Mouse (Mus musculus): ENCODE measurements around the gene Sesn1. TPM values are rescaled to one million over a fixed set of nuclear protein-coding genes. Genes with fewer than 3 reads are reported as not detected.
A peak's percentile ranks its signal among the peaks of the same experiment; 100 is the strongest.

Sesn1 gene
- polyA plus RNA-seq (2015; fragmentation: Nextera tagmentation; extraction: Ambion mirVana): 47.6 and 53.8 TPM in 2 replicates

DNA sequence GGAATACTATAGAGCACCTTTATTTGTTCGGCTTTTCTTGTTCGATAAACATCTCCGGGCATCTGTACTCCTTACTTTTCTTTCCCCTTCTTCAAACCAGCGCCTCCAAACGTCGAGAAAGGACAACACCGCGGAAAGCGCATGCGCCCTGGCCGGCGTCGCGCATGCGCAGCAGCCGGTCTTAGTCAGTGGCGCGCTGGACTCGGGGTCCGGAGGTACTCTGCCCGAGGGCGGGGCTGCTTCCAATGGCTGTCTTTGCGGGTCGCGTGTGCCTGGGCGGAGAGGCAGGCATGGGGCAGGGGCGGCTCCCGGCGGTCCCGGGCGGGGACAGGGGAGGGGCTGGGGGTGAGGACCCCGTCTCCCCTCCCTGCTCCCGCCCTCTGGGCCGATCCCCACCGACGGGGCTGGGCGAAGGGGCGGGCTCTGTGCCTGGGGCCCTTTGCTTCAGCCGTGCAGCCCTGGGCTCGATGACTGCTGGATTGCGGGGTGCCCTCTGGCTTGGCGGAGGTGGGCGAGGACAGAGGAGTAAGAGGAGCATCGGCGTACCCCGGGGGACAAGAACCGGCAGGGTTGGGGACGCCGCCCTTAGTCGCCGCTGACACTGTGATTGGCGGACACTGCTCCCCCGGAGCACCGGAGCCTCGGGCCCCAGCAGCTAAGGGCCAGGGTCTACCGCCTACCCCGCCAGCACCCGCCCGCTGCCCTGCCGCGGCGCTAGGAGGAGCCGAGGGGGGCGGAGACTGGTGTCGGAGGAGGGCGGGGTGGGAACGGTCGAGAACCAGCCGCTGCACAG, at the start of gene Sesn1, which contains the start of gene Cep57l1:
Sesn1 (plus strand) TSS at position 165 of the 793 bp plus-strand sequence.
Cep57l1 (minus strand) TSS at position 101 of the 793 bp plus-strand sequence.
- Histone ChIP-seq H3K4me3 (peak within 1 kb of the TSS; percentile 69), H3K36me3 (no peaks in the 10 kb centered on the region), H3K4me2 (peak within 1 kb of the TSS; percentile 72), H3K9me3 (no peaks in the 10 kb centered on the region), H3K4me1 (peaks cover 17% of the 10 kb centered on the region), H3K27me3 (no peaks in the 10 kb centered on the region), H3K27ac (peak within 1 kb of the TSS; percentile 97), H3K9ac (peak within 1 kb of the TSS; percentile 57)
- ATAC-seq (ENCODE audit: insufficient number of reproducible peaks, low FRiP score, low TSS enrichment, low read depth): peak; percentile 97
- under 1% methylated on average over 68 of the region's 69 CpGs for WGBS

DNA sequence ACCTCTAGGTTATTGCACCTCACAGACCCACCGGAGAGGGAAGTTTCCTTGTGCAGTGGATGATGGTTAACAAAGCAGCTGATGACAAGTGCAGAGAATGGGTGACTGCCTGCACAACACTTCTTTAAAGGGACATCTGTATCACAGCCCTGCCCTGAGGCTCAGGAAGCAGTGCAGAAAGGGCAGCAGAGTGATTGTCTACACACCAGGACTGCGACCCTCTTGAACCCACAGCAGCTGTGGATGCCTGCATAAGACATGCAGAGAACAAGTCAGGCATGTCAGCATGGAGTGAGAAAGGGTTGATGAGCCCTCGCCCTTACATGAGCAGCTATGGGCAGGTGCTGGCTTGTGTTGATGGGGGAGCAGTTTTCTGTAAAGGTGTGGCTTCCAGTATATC, 48.9 kb upstream of the Sesn1 start:
- WGBS: 67% methylated on average over 3 of the region's 3 CpGs
- Histone ChIP-seq H3K4me2 (no peak overlapping the region), H3K9me3 (no peaks in the 10 kb centered on the region), H3K36me3 (no peaks in the 10 kb centered on the region), H3K27ac (no peak overlapping the region), H3K9ac (no peak overlapping the region), H3K4me3 (no peak overlapping the region), H3K4me1 (peaks cover 2% of the 10 kb centered on the region; the same call in 1 of the 2 replicates), H3K27me3 (no peaks in the 10 kb centered on the region)
- no peak for ATAC-seq (ENCODE audit: insufficient number of reproducible peaks, low FRiP score, low TSS enrichment, low read depth)

DNA sequence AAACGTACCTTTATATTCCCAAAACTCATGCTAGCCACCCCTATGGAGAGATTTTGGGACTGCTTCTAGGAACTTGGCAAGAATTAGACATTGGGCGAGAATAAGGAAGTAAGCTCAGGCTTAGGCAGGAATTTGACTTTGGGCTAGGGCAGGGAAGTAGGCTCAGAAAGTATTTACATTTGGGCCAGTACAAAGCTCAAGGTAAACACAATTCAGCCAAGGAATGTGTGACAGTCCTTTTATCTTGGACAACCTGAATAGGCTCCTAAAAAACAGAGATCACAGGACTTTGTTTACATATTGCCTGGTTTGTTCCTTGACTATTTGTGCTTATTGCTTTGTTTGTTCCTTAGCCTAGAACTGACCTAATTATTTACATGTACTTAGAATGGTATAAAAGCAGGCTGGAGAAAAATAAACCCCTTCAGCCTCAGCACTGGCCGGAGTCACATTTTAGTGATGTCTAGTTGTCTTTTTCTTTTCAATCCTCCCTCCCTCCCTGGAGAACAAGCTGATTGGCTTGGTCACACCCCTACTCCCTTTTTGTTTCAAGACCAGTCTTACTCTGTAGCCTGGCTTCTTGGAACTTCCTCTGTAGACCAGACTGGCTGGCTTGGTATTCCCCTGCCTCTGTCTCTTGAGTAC, 45.9 kb upstream of the Sesn1 start:
- ATAC-seq (ENCODE audit: insufficient number of reproducible peaks, low FRiP score, low TSS enrichment, low read depth): no peak
- Histone ChIP-seq H3K27me3 (no peaks in the 10 kb centered on the region), H3K4me3 (no peak overlapping the region), H3K4me1 (peaks cover 2% of the 10 kb centered on the region; the same call in 1 of the 2 replicates), H3K9ac (no peak overlapping the region), H3K36me3 (no peaks in the 10 kb centered on the region), H3K27ac (no peak overlapping the region), H3K4me2 (no peak overlapping the region), H3K9me3 (no peaks in the 10 kb centered on the region)
- 67% methylated on average over 3 of the region's 3 CpGs for WGBS

GRCm38 (mm10) chr10:41765586-41765985, 44.1 kb upstream of the Sesn1 start:
- no peak overlapping the region for H3K4me2 ChIP-seq
- no peak overlapping the region for H3K27ac ChIP-seq
- no peaks in the 10 kb centered on the region for H3K4me1 ChIP-seq
- no peaks in the 10 kb centered on the region for H3K36me3 ChIP-seq
- no peak overlapping the region for H3K9ac ChIP-seq
- no peak for ATAC-seq (ENCODE audit: insufficient number of reproducible peaks, low FRiP score, low TSS enrichment, low read depth)
- 93% methylated on average over 4 of the region's 4 CpGs for WGBS
- H3K27me3 ChIP-seq: no peaks in the 10 kb centered on the region
- H3K9me3 ChIP-seq: no peaks in the 10 kb centered on the region
- H3K4me3 ChIP-seq: no peak overlapping the region

DNA sequence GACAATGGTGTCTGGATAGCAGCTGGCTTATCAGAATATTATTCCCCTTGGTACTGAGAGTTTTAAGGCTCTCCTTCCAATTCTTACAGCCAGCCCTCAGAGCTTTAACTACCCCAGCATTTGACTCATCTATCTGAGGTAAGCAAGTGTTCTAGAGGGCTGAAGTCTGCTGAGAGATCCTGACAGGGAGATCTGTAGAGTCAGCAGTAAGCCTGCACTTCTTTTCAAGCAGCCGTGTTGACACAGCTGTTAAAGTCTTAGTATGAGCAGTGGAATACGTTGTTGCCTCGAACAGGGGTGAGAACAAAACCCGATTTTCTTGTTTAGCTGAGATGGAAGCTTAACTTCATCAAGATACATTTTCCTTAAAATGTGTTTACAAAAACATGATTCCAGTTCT, 43.5 kb upstream of the Sesn1 start:
- no peaks in the 10 kb centered on the region for H3K4me1 ChIP-seq
- no peak overlapping the region for H3K4me3 ChIP-seq
- no peak overlapping the region for H3K27ac ChIP-seq
- H3K36me3 ChIP-seq: no peaks in the 10 kb centered on the region
- H3K27me3 ChIP-seq: no peaks in the 10 kb centered on the region
- no peaks in the 10 kb centered on the region for H3K9me3 ChIP-seq
- 58% methylated on average over 4 of the region's 4 CpGs for WGBS
- no peak overlapping the region for H3K9ac ChIP-seq
- no peak for ATAC-seq (ENCODE audit: insufficient number of reproducible peaks, low FRiP score, low TSS enrichment, low read depth)
- no peak overlapping the region for H3K4me2 ChIP-seq

- 87% methylated on average over 6 of the region's 6 CpGs for WGBS
- Histone ChIP-seq H3K36me3 (no peaks in the 10 kb centered on the region), H3K4me3 (no peak overlapping the region), H3K9me3 (no peaks in the 10 kb centered on the region), H3K27ac (no peak overlapping the region), H3K4me1 (no peaks in the 10 kb centered on the region), H3K27me3 (no peaks in the 10 kb centered on the region), H3K9ac (no peak overlapping the region), H3K4me2 (no peak overlapping the region)
- ATAC-seq (ENCODE audit: insufficient number of reproducible peaks, low FRiP score, low TSS enrichment, low read depth): no peak
Observed at GRCm38 (mm10) chr10:41767254-41767653, 42.5 kb upstream of the Sesn1 start.

- Histone ChIP-seq H3K4me3 (no peak overlapping the region), H3K27ac (no peak overlapping the region), H3K9me3 (peaks cover 4% of the 10 kb centered on the region; the same call in 1 of the 2 replicates), H3K27me3 (no peaks in the 10 kb centered on the region), H3K9ac (no peak overlapping the region), H3K4me2 (no peak overlapping the region), H3K4me1 (no peaks in the 10 kb centered on the region), H3K36me3 (peaks cover 11% of the 10 kb centered on the region; the same call in 1 of the 2 replicates)
- no peak for ATAC-seq (ENCODE audit: insufficient number of reproducible peaks, low FRiP score, low TSS enrichment, low read depth)
- WGBS: 97% methylated on average over 6 of the region's 6 CpGs
Observed at GRCm38 (mm10) chr10:41792375-41792774, 17.4 kb upstream of the Sesn1 start.

- Histone ChIP-seq H3K4me2 (no peak overlapping the region), H3K36me3 (peaks cover 55% of the 10 kb centered on the region), H3K4me1 (no peaks in the 10 kb centered on the region), H3K4me3 (no peak overlapping the region), H3K9me3 (peaks cover 6% of the 10 kb centered on the region; the same call in 1 of the 2 replicates), H3K9ac (no peak overlapping the region), H3K27me3 (no peaks in the 10 kb centered on the region), H3K27ac (no peak overlapping the region)
- WGBS: 96% methylated on average over 8 of the region's 8 CpGs
- no peak for ATAC-seq (ENCODE audit: insufficient number of reproducible peaks, low FRiP score, low TSS enrichment, low read depth)
Observed at GRCm38 (mm10) chr10:41797253-41797652, 12.5 kb upstream of the Sesn1 start.

- H3K27ac ChIP-seq: no peak overlapping the region
- no peak overlapping the region for H3K4me3 ChIP-seq
- H3K27me3 ChIP-seq: no peaks in the 10 kb centered on the region
- H3K36me3 ChIP-seq: peaks cover 43% of the 10 kb centered on the region
- no peak overlapping the region for H3K9ac ChIP-seq
- 95% methylated on average over 8 of the region's 8 CpGs for WGBS
- no peak for ATAC-seq (ENCODE audit: insufficient number of reproducible peaks, low FRiP score, low TSS enrichment, low read depth)
- no peaks in the 10 kb centered on the region; the same call in 1 of the 2 replicates for H3K9me3 ChIP-seq
- H3K4me1 ChIP-seq: no peaks in the 10 kb centered on the region
- H3K4me2 ChIP-seq: no peak overlapping the region
Observed at GRCm38 (mm10) chr10:41803467-41803866, 6.3 kb upstream of the Sesn1 start.

DNA sequence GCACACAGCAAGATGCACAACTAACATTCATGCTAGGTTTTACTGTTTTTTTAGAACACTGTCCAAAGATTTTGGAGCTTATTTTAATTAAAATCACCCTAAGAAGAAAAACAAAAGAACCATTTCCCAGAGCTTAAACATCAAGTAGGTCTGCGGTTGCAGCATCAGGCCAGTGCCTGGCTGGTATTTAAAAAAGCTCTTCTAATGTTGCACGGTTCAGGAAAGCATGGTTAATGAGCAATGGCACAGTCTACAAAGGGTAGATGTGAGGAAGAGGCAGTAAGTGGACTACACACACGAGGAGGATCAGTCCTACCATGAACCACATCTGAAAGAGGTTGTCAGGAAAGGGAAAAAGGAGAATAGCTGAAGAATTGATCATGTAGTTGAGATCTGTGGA, 5.0 kb upstream of the Sesn1 start:
- Histone ChIP-seq H3K27ac (no peak overlapping the region), H3K27me3 (no peaks in the 10 kb centered on the region), H3K4me3 (no peak overlapping the region), H3K9ac (no peak overlapping the region), H3K36me3 (peaks cover 33% of the 10 kb centered on the region), H3K4me1 (no peaks in the 10 kb centered on the region), H3K4me2 (no peak overlapping the region), H3K9me3 (no peaks in the 10 kb centered on the region; the same call in 1 of the 2 replicates)
- WGBS: 89% methylated on average over 3 of the region's 3 CpGs
- ATAC-seq (ENCODE audit: insufficient number of reproducible peaks, low FRiP score, low TSS enrichment, low read depth): no peak

- no peak overlapping the region for H3K27ac ChIP-seq
- no peaks in the 10 kb centered on the region for H3K4me1 ChIP-seq
- no peak overlapping the region for H3K9ac ChIP-seq
- H3K36me3 ChIP-seq: peaks cover 22% of the 10 kb centered on the region
- H3K27me3 ChIP-seq: no peaks in the 10 kb centered on the region
- ATAC-seq (ENCODE audit: insufficient number of reproducible peaks, low FRiP score, low TSS enrichment, low read depth): no peak
- H3K9me3 ChIP-seq: no peaks in the 10 kb centered on the region; the same call in 1 of the 2 replicates
- H3K4me3 ChIP-seq: no peak overlapping the region
- no peak overlapping the region for H3K4me2 ChIP-seq
- WGBS: 68% methylated on average over 2 of the region's 2 CpGs
Observed at GRCm38 (mm10) chr10:41805729-41806355, 3.9 kb upstream of the Sesn1 start.

All from limb, embryonic 15.5 days (tissue).